Mouse (Mus musculus): Measurements from ENCODE around the gene Gpc5. TPM values are rescaled to one million over a fixed set of nuclear protein-coding genes. Genes with fewer than 3 reads are reported as not detected.

The Gpc5 gene
- polyA plus RNA-seq, 1 experiment from 2014 or later, result 0.75 TPM

DNA sequence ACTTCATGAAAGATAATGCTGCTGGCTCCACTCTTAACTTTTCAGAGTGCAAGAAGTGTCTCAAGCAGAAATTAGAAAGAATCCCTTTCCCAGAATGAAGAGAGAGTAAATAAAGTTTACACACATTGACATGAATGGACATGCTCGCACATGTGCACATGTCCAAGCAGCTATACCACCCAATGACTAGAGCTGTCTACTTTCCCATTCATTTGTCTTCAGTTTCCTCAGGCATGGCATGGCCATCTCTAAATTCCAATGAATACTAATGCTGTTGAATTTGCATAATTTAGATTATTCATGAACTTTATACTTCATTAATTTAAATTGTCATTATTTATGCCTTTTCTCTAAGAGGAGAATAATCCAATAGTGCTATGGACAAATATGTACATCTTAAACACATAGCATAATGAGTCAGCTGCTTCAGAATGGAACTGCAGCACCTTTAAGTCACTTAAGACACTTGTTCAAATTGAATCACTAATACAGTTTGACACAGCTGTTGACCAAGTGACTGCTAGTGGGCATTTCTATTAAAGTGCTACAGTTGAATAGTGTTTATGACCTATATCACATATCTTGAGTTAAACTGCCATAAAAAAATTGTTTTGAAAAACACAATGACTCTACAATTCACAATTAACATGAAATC is 752.9 kb downstream of the Gpc5 start:
- H3K9me3 ChIP-seq (ENCODE audit: control insufficient read depth, low read length), result no peaks in the 10 kb centered on the region
- 100% methylated on average over 1 of the region's 1 CpGs for WGBS
- H3K36me3 ChIP-seq (ENCODE audit: control insufficient read depth, insufficient read depth, low read length), result no peaks in the 10 kb centered on the region
- no peak for DNase-seq (ENCODE audit: low spot score, missing footprints)
- H3K4me2 ChIP-seq, result no peak overlapping the region
- H3K27me3 ChIP-seq (ENCODE audit: control insufficient read depth, insufficient read depth, low read length), result no peaks in the 10 kb centered on the region
- no peak overlapping the region for H3K27ac ChIP-seq (ENCODE audit: low read depth, low read length)
- H3K4me3 ChIP-seq (ENCODE audit: low read depth, low read length), result no peak overlapping the region
- no peaks in the 10 kb centered on the region for H3K4me1 ChIP-seq (ENCODE audit: control insufficient read depth, insufficient read depth, low read length)
- no peak overlapping the region for H3K9ac ChIP-seq (ENCODE audit: low read length)
- ATAC-seq (ENCODE audit: low FRiP score), result no peak; the same call in 1 of the 2 replicates

DNA sequence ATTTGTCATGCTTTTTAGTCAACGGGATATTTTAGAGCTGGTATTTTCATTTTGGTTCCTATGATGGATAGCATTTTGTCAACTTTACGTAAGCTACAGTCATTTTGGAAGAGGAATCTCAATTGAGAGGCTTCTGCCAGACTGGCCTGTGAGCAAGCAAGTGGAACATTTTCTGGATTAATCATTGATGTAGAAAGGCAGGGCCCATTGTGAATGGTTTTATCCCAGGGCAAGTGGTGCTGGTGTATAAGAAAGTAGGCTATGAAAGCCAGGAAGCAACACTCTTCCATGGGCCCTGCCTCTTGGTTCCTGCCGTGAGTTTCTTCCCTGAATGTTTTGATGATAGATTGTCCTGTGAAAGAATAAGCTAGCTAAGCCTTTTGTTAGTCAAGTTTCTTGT is 777.1 kb downstream of the Gpc5 start:
- H3K4me1 ChIP-seq (ENCODE audit: control insufficient read depth, insufficient read depth, low read length), result no peaks in the 10 kb centered on the region
- H3K9ac ChIP-seq (ENCODE audit: low read length), result no peak overlapping the region
- no peak overlapping the region for H3K4me2 ChIP-seq
- DNase-seq (ENCODE audit: low spot score, missing footprints) (no peak), ATAC-seq (ENCODE audit: low FRiP score) (no peak)
- WGBS, result 72% methylated on average over 3 of the region's 3 CpGs
- H3K4me3 ChIP-seq (ENCODE audit: low read depth, low read length), result no peak overlapping the region
- H3K9me3 ChIP-seq (ENCODE audit: control insufficient read depth, low read length), result no peaks in the 10 kb centered on the region
- H3K27me3 ChIP-seq (ENCODE audit: control insufficient read depth, insufficient read depth, low read length), result no peaks in the 10 kb centered on the region
- no peaks in the 10 kb centered on the region for H3K36me3 ChIP-seq (ENCODE audit: control insufficient read depth, insufficient read depth, low read length)
- no peak overlapping the region for H3K27ac ChIP-seq (ENCODE audit: low read depth, low read length)

DNA sequence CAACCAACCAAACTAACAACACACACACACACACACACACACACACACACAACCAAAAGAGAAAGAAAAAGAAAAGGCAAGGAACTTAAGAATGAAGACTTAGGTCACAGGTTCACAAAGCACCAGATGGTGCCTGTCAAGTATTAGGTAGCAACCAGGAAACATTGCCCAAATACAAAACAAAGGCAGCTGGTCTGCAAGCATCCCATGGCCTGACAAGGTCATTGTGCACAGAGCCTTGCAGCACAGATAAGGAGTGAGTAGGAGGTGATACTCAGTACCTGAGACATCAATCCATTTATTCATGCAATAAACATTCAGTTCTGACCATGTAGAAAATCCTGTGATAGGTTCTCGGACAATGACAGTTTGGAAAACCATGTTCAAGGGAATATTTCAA is 884.0 kb downstream of the Gpc5 start:
- no peak overlapping the region for H3K9ac ChIP-seq (ENCODE audit: low read length)
- H3K4me1 ChIP-seq (ENCODE audit: control insufficient read depth, insufficient read depth, low read length), result no peaks in the 10 kb centered on the region
- ATAC-seq (ENCODE audit: low FRiP score) (no peak), DNase-seq (ENCODE audit: low spot score, missing footprints) (no peak)
- no peak overlapping the region for H3K4me2 ChIP-seq
- H3K4me3 ChIP-seq (ENCODE audit: low read depth, low read length), result no peak overlapping the region
- no peak overlapping the region for H3K27ac ChIP-seq (ENCODE audit: low read depth, low read length)
- WGBS, result 89% methylated on average over 1 of the region's 1 CpGs
- H3K27me3 ChIP-seq (ENCODE audit: control insufficient read depth, insufficient read depth, low read length), result no peaks in the 10 kb centered on the region
- no peaks in the 10 kb centered on the region for H3K36me3 ChIP-seq (ENCODE audit: control insufficient read depth, insufficient read depth, low read length)
- H3K9me3 ChIP-seq (ENCODE audit: control insufficient read depth, low read length), result no peaks in the 10 kb centered on the region

DNA sequence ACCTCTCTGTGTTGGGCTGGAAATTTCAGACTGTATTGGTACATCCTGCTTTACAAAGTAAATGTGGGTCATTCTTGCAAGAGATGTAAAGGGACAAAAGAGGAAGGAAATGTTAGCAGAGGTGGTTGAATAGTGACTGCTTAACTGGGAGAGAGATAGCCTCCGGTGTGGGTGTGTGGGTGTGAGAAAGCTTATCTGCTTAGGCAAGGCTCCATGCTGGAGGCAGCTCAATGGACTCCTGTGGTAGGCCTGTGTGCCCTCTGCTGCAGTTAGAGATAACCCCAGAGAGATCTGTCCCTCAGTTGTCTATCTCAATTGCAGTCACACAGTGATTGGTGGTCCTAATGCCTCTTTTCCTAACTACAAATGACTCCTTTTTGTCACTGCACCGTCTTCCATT is 887.2 kb downstream of the Gpc5 start:
- Histone ChIP-seq H3K4me1 (ENCODE audit: control insufficient read depth, insufficient read depth, low read length) (no peaks in the 10 kb centered on the region), H3K27ac (ENCODE audit: low read depth, low read length) (no peak overlapping the region), H3K9ac (ENCODE audit: low read length) (no peak overlapping the region), H3K36me3 (ENCODE audit: control insufficient read depth, insufficient read depth, low read length) (no peaks in the 10 kb centered on the region), H3K4me2 (no peak overlapping the region), H3K9me3 (ENCODE audit: control insufficient read depth, low read length) (no peaks in the 10 kb centered on the region), H3K27me3 (ENCODE audit: control insufficient read depth, insufficient read depth, low read length) (no peaks in the 10 kb centered on the region), H3K4me3 (ENCODE audit: low read depth, low read length) (no peak overlapping the region)
- ATAC-seq (ENCODE audit: low FRiP score) (no peak), DNase-seq (ENCODE audit: low spot score, missing footprints) (no peak)
- WGBS, result 72% methylated on average over 2 of the region's 2 CpGs

DNA sequence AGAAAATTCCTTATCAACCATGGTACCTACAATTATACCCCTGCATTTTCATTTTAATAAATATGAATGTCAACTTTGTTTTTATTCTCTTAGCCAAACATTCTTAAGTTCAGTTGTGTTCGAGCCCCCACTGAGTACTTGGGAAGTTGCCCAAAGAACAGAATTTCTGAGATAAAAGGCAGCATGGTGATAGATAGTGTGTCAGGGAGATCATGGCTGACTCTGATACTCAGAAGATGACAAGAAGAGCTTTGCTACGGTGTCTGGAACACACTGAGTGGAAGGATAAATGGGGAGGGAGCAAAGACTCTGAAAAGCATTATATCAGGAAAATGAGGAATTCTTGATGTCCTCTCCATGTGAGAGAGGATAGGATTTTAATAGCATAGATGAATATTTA is 898.7 kb downstream of the Gpc5 start:
- Histone ChIP-seq H3K36me3 (ENCODE audit: control insufficient read depth, insufficient read depth, low read length) (no peaks in the 10 kb centered on the region), H3K4me3 (ENCODE audit: low read depth, low read length) (no peak overlapping the region), H3K4me1 (ENCODE audit: control insufficient read depth, insufficient read depth, low read length) (no peaks in the 10 kb centered on the region), H3K9me3 (ENCODE audit: control insufficient read depth, low read length) (no peaks in the 10 kb centered on the region), H3K4me2 (no peak overlapping the region), H3K9ac (ENCODE audit: low read length) (no peak overlapping the region), H3K27me3 (ENCODE audit: control insufficient read depth, insufficient read depth, low read length) (no peaks in the 10 kb centered on the region), H3K27ac (ENCODE audit: low read depth, low read length) (no peak overlapping the region)
- WGBS, result 66% methylated on average over 2 of the region's 2 CpGs
- no peak for ATAC-seq (ENCODE audit: low FRiP score)
- no peak for DNase-seq (ENCODE audit: low spot score, missing footprints)

DNA sequence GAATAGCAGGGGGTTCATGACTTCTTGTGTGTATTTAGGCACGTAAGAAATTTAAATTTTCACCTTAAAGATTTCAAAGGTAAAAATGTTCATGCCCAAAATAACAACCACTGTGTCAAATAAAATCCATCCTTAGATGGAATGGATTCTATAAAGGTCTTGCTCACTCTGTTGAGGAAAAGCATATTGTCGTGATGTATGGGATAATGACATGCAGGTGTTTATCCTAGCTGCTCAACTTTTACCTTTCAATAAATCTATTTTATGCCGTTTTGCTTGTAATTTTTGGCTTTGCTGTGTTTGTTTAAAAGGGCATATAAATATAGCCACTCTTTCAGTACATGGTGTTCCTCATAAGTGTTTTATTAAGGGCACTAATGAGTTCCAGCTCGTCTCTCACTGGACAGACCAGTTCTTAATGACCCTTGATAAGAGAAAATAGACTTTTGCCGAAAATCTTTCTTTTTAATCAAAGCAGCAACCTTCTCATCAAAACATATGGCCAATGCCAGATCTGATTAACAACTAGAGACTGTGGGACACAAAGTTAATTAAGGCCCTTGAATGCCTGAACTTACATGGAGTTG is 901.6 kb downstream of the Gpc5 start:
- DNase-seq (ENCODE audit: low spot score, missing footprints) (no peak), ATAC-seq (ENCODE audit: low FRiP score) (no peak)
- Histone ChIP-seq H3K4me2 (no peak overlapping the region), H3K9ac (ENCODE audit: low read length) (no peak overlapping the region), H3K4me1 (ENCODE audit: control insufficient read depth, insufficient read depth, low read length) (no peaks in the 10 kb centered on the region), H3K27ac (ENCODE audit: low read depth, low read length) (no peak overlapping the region), H3K9me3 (ENCODE audit: control insufficient read depth, low read length) (no peaks in the 10 kb centered on the region), H3K27me3 (ENCODE audit: control insufficient read depth, insufficient read depth, low read length) (no peaks in the 10 kb centered on the region), H3K4me3 (ENCODE audit: low read depth, low read length) (no peak overlapping the region), H3K36me3 (ENCODE audit: control insufficient read depth, insufficient read depth, low read length) (no peaks in the 10 kb centered on the region)
- 70% methylated on average over 5 of the region's 5 CpGs for WGBS

- no peaks in the 10 kb centered on the region for H3K27me3 ChIP-seq (ENCODE audit: control insufficient read depth, insufficient read depth, low read length)
- no peak for ATAC-seq (ENCODE audit: low FRiP score)
- no peaks in the 10 kb centered on the region for H3K36me3 ChIP-seq (ENCODE audit: control insufficient read depth, insufficient read depth, low read length)
- 84% methylated on average over 4 of the region's 4 CpGs for WGBS
- no peak overlapping the region for H3K4me3 ChIP-seq (ENCODE audit: low read depth, low read length)
- no peak overlapping the region for H3K9ac ChIP-seq (ENCODE audit: low read length)
- no peak for DNase-seq (ENCODE audit: low spot score, missing footprints)
- no peak overlapping the region for H3K4me2 ChIP-seq
- H3K4me1 ChIP-seq (ENCODE audit: control insufficient read depth, insufficient read depth, low read length), result no peaks in the 10 kb centered on the region
- H3K27ac ChIP-seq (ENCODE audit: low read depth, low read length), result no peak overlapping the region
- H3K9me3 ChIP-seq (ENCODE audit: control insufficient read depth, low read length), result no peaks in the 10 kb centered on the region
Observed at GRCm38 (mm10) chr14:115998931-115999330, 906.9 kb downstream of the Gpc5 start.

- H3K4me2 ChIP-seq, result no peak overlapping the region
- no peaks in the 10 kb centered on the region for H3K4me1 ChIP-seq (ENCODE audit: control insufficient read depth, insufficient read depth, low read length)
- no peaks in the 10 kb centered on the region for H3K27me3 ChIP-seq (ENCODE audit: control insufficient read depth, insufficient read depth, low read length)
- no peaks in the 10 kb centered on the region for H3K36me3 ChIP-seq (ENCODE audit: control insufficient read depth, insufficient read depth, low read length)
- ATAC-seq (ENCODE audit: low FRiP score) (no peak), DNase-seq (ENCODE audit: low spot score, missing footprints) (no peak)
- H3K9me3 ChIP-seq (ENCODE audit: control insufficient read depth, low read length), result no peaks in the 10 kb centered on the region
- 83% methylated on average over 4 of the region's 4 CpGs for WGBS
- no peak overlapping the region for H3K4me3 ChIP-seq (ENCODE audit: low read depth, low read length)
- no peak overlapping the region for H3K27ac ChIP-seq (ENCODE audit: low read depth, low read length)
- H3K9ac ChIP-seq (ENCODE audit: low read length), result no peak overlapping the region
Observed at GRCm38 (mm10) chr14:116087010-116087409, 995.0 kb downstream of the Gpc5 start.

GRCm38 (mm10) chr14:116127943-116128342 is 1035.9 kb downstream of the Gpc5 start:
- WGBS, result 100% methylated on average over 1 of the region's 1 CpGs
- Histone ChIP-seq H3K4me2 (no peak overlapping the region), H3K36me3 (ENCODE audit: control insufficient read depth, insufficient read depth, low read length) (no peaks in the 10 kb centered on the region), H3K9ac (ENCODE audit: low read length) (no peak overlapping the region), H3K27me3 (ENCODE audit: control insufficient read depth, insufficient read depth, low read length) (no peaks in the 10 kb centered on the region), H3K4me1 (ENCODE audit: control insufficient read depth, insufficient read depth, low read length) (no peaks in the 10 kb centered on the region), H3K9me3 (ENCODE audit: control insufficient read depth, low read length) (no peaks in the 10 kb centered on the region), H3K27ac (ENCODE audit: low read depth, low read length) (no peak overlapping the region), H3K4me3 (ENCODE audit: low read depth, low read length) (no peak overlapping the region)
- no peak for DNase-seq (ENCODE audit: low spot score, missing footprints)
- ATAC-seq (ENCODE audit: low FRiP score), result no peak
